Mouse (Mus musculus) hindbrain, embryonic 12.5 days (tissue): ENCODE measurements at regions not wholly inside any gene's neighbourhood (a gene's known extent, or its start where the extent isn't known, plus 50 kb on each side); places are given as distances from the start of the nearest gene placed in this dataset.

Experiments
- ATAC-seq: fragments of 200-750 bp; cut with Nextera tagmentation; 2 replicates; pipeline ENCODE4 v1.8.0; 2017; ENCODE audit warnings: moderate TSS enrichment; ENCODE audit not compliant: low FRiP score
- H3K27ac ChIP-seq: fragments of 300-500 bp; sonication (generic); 2 replicates; pipeline ENCODE4 v1.5.1; 2016; ENCODE audit warnings: mild to moderate bottlenecking
- H3K27me3 ChIP-seq: fragments of 300-500 bp; sonication (generic); 2 replicates; pipeline ENCODE4 v1.6.1; 2016; ENCODE audit warnings: mild to moderate bottlenecking
- H3K36me3 ChIP-seq: fragments of 300-500 bp; sonication (generic); 2 replicates; pipeline ENCODE4 v1.6.1; 2016; ENCODE audit warnings: mild to moderate bottlenecking
- H3K4me1 ChIP-seq: fragments of 300-500 bp; sonication (generic); 2 replicates; pipeline ENCODE4 v1.6.1; 2016
- H3K4me2 ChIP-seq: fragments of 300-500 bp; sonication (generic); replicated peaks from 2 replicates; pipeline ENCODE4 v1.6.1; 2016; ENCODE audit warnings: mild to moderate bottlenecking
- H3K4me3 ChIP-seq: fragments of 300-500 bp; sonication (generic); 2 replicates; pipeline ENCODE4 v1.5.1; 2016; ENCODE audit warnings: mild to moderate bottlenecking
- H3K9ac ChIP-seq: fragments of 300-500 bp; sonication (generic); 2 replicates; pipeline ENCODE4 v1.6.1; 2016; ENCODE audit warnings: mild to moderate bottlenecking, moderate library complexity
- H3K9me3 ChIP-seq: fragments of 300-500 bp; sonication (generic); replicated peaks from 2 replicates; pipeline ENCODE4 v1.6.1; 2016; ENCODE audit warnings: mild to moderate bottlenecking
- WGBS: fragments of 180-500 bp; shearing (Covaris S2); methylation state at CpG from one replicate; pipeline ENCODE4 v1.1.7; 2016; 5-methylcytosine and 5-hydroxymethylcytosine counted together

- H3K4me2 ChIP-seq = no peak overlapping the region
- H3K27me3 ChIP-seq = no peaks in the 10 kb centered on the region
- no peaks in the 10 kb centered on the region for H3K36me3 ChIP-seq
- no peak for ATAC-seq
- no peak overlapping the region for H3K4me3 ChIP-seq
- H3K9me3 ChIP-seq = no peaks in the 10 kb centered on the region
- 29% methylated on average over 5 of the region's 5 CpGs for whole genome bisulfite sequencing
- H3K9ac ChIP-seq = no peak overlapping the region
- H3K4me1 ChIP-seq = no peaks in the 10 kb centered on the region
- no peak overlapping the region for H3K27ac ChIP-seq
Observed at GRCm38 (mm10) chr8:46898697-46899445, 87.8 kb upstream of the Enpp6 start.

GRCm38 (mm10) chr8:46900826-46901225 is 85.9 kb upstream of the Enpp6 start:
- Histone ChIP-seq H3K4me3 (no peak overlapping the region), H3K4me1 (no peaks in the 10 kb centered on the region), H3K27ac (no peak overlapping the region), H3K27me3 (no peaks in the 10 kb centered on the region), H3K9ac (no peak overlapping the region), H3K36me3 (no peaks in the 10 kb centered on the region), H3K9me3 (no peaks in the 10 kb centered on the region), H3K4me2 (no peak overlapping the region)
- whole genome bisulfite sequencing = 84% methylated on average over 4 of the region's 4 CpGs
- no peak for ATAC-seq

GRCm38 (mm10) chr8:46904731-46905130 is 82.0 kb upstream of the Enpp6 start:
- H3K4me1 ChIP-seq = no peaks in the 10 kb centered on the region; the same call in 1 of the 2 replicates
- no peaks in the 10 kb centered on the region for H3K9me3 ChIP-seq
- no peak for ATAC-seq
- H3K9ac ChIP-seq = no peak overlapping the region
- H3K36me3 ChIP-seq = no peaks in the 10 kb centered on the region
- H3K27ac ChIP-seq = no peak overlapping the region
- WGBS = 83% methylated on average over 3 of the region's 3 CpGs
- no peak overlapping the region for H3K4me2 ChIP-seq
- H3K4me3 ChIP-seq = no peak overlapping the region
- no peaks in the 10 kb centered on the region for H3K27me3 ChIP-seq

- Histone ChIP-seq H3K9me3 (no peaks in the 10 kb centered on the region), H3K4me2 (no peak overlapping the region), H3K27me3 (no peaks in the 10 kb centered on the region), H3K4me1 (no peaks in the 10 kb centered on the region; the same call in 1 of the 2 replicates), H3K9ac (no peak overlapping the region), H3K36me3 (no peaks in the 10 kb centered on the region), H3K4me3 (no peak overlapping the region), H3K27ac (no peak overlapping the region)
- 30% methylated on average over 11 of the region's 11 CpGs for whole genome bisulfite sequencing
- no peak for ATAC-seq
Observed at GRCm38 (mm10) chr8:46907390-46907789, 79.3 kb upstream of the Enpp6 start.

- Histone ChIP-seq H3K4me2 (no peak overlapping the region), H3K36me3 (no peaks in the 10 kb centered on the region), H3K4me3 (no peak overlapping the region), H3K9ac (no peak overlapping the region), H3K27me3 (no peaks in the 10 kb centered on the region), H3K4me1 (no peaks in the 10 kb centered on the region; the same call in 1 of the 2 replicates), H3K9me3 (no peaks in the 10 kb centered on the region), H3K27ac (no peak overlapping the region)
- no peak for ATAC-seq
- WGBS = 90% methylated on average over 4 of the region's 4 CpGs
Observed at GRCm38 (mm10) chr8:46908186-46908585, 78.5 kb upstream of the Enpp6 start.

GRCm38 (mm10) chr8:46913956-46914355 is 72.7 kb upstream of the Enpp6 start:
- Histone ChIP-seq H3K4me3 (no peak overlapping the region), H3K27me3 (no peaks in the 10 kb centered on the region), H3K27ac (no peak overlapping the region), H3K36me3 (no peaks in the 10 kb centered on the region), H3K4me1 (no peaks in the 10 kb centered on the region), H3K9ac (no peak overlapping the region), H3K9me3 (no peaks in the 10 kb centered on the region), H3K4me2 (no peak overlapping the region)
- no peak for ATAC-seq
- 54% methylated on average over 5 of the region's 5 CpGs for WGBS

- WGBS = 18% methylated on average over 3 of the region's 3 CpGs
- no peak for ATAC-seq
- Histone ChIP-seq H3K4me3 (no peak overlapping the region), H3K9ac (no peak overlapping the region), H3K4me1 (peaks cover 6% of the 10 kb centered on the region), H3K9me3 (no peaks in the 10 kb centered on the region), H3K4me2 (no peak overlapping the region), H3K36me3 (no peaks in the 10 kb centered on the region), H3K27me3 (no peaks in the 10 kb centered on the region), H3K27ac (no peak overlapping the region)
Observed at GRCm38 (mm10) chr8:46920071-46920470, 66.6 kb upstream of the Enpp6 start.

GRCm38 (mm10) chr8:46921075-46921474 is 65.6 kb upstream of the Enpp6 start:
- no peak for ATAC-seq
- Histone ChIP-seq H3K9ac (no peak overlapping the region), H3K9me3 (no peaks in the 10 kb centered on the region), H3K36me3 (no peaks in the 10 kb centered on the region), H3K27me3 (no peaks in the 10 kb centered on the region), H3K27ac (no peak overlapping the region), H3K4me1 (peaks cover 12% of the 10 kb centered on the region), H3K4me3 (no peak overlapping the region), H3K4me2 (no peak overlapping the region)
- 92% methylated on average over 11 of the region's 11 CpGs for WGBS

GRCm38 (mm10) chr8:46921585-46921984 is 65.1 kb upstream of the Enpp6 start:
- no peak overlapping the region for H3K9ac ChIP-seq
- ATAC-seq = no peak
- no peaks in the 10 kb centered on the region for H3K36me3 ChIP-seq
- H3K9me3 ChIP-seq = no peaks in the 10 kb centered on the region
- no peaks in the 10 kb centered on the region for H3K27me3 ChIP-seq
- no peak overlapping the region for H3K27ac ChIP-seq
- 79% methylated on average over 7 of the region's 7 CpGs for WGBS
- peaks cover 12% of the 10 kb centered on the region for H3K4me1 ChIP-seq
- no peak overlapping the region for H3K4me2 ChIP-seq
- no peak overlapping the region for H3K4me3 ChIP-seq

- Histone ChIP-seq H3K36me3 (no peaks in the 10 kb centered on the region), H3K27ac (no peak overlapping the region), H3K4me2 (no peak overlapping the region), H3K4me1 (peaks cover 12% of the 10 kb centered on the region), H3K9ac (no peak overlapping the region), H3K4me3 (no peak overlapping the region), H3K9me3 (no peaks in the 10 kb centered on the region), H3K27me3 (no peaks in the 10 kb centered on the region)
- 10% methylated on average over 13 of the region's 13 CpGs for WGBS
- no peak for ATAC-seq
Observed at GRCm38 (mm10) chr8:46924787-46925548, 61.7 kb upstream of the Enpp6 start.

GRCm38 (mm10) chr8:46928718-46929117 is 58.0 kb upstream of the Enpp6 start:
- WGBS = 86% methylated on average over 6 of the region's 6 CpGs

GRCm38 (mm10) chr8:46929678-46930077 is 57.0 kb upstream of the Enpp6 start:
- H3K4me3 ChIP-seq = no peak overlapping the region
- H3K9ac ChIP-seq = no peak overlapping the region
- no peaks in the 10 kb centered on the region for H3K9me3 ChIP-seq
- no peak overlapping the region for H3K4me2 ChIP-seq
- H3K27me3 ChIP-seq = no peaks in the 10 kb centered on the region
- 84% methylated on average over 6 of the region's 6 CpGs for WGBS
- ATAC-seq = no peak
- peaks cover 12% of the 10 kb centered on the region for H3K4me1 ChIP-seq
- H3K27ac ChIP-seq = no peak overlapping the region
- no peaks in the 10 kb centered on the region for H3K36me3 ChIP-seq

More at GRCm38 (mm10) chr8:46928718-46929117, 58.0 kb upstream of the Enpp6 start:
- Histone ChIP-seq H3K4me1 (peaks cover 12% of the 10 kb centered on the region), H3K9me3 (no peaks in the 10 kb centered on the region), H3K9ac (no peak overlapping the region), H3K27me3 (no peaks in the 10 kb centered on the region), H3K4me3 (no peak overlapping the region), H3K27ac (no peak overlapping the region), H3K4me2 (no peak overlapping the region), H3K36me3 (no peaks in the 10 kb centered on the region)
- ATAC-seq = no peak
